Mouse (Mus musculus): ENCODE results near the gene Ly86.

Ly86 gene

GRCm38 (mm10) chr13:37432653-37433052 lies 87.6 kb downstream of the Ly86 start:
- DNase-seq (ENCODE audit: low spot score), result no peak

GRCm38 (mm10) chr13:37433142-37433541 lies 88.1 kb downstream of the Ly86 start:
- DNase-seq (ENCODE audit: low spot score), result no peak

GRCm38 (mm10) chr13:37433730-37434129 lies 88.7 kb downstream of the Ly86 start:
- no peak for DNase-seq (ENCODE audit: low spot score)

GRCm38 (mm10) chr13:37434137-37434772 lies 89.2 kb downstream of the Ly86 start:
- DNase-seq (ENCODE audit: low spot score), result peak; percentile 71

- DNase-seq (ENCODE audit: low spot score), result no peak
These were observed 89.8 kb downstream of the Ly86 start for GRCm38 (mm10) chr13:37434841-37435240.

- DNase-seq (ENCODE audit: low spot score), result no peak
These were observed 91.4 kb downstream of the Ly86 start for GRCm38 (mm10) chr13:37436267-37437013.

GRCm38 (mm10) chr13:37438788-37439187 lies 93.8 kb downstream of the Ly86 start:
- DNase-seq (ENCODE audit: low spot score), result no peak

GRCm38 (mm10) chr13:37439477-37439876 lies 94.5 kb downstream of the Ly86 start:
- DNase-seq (ENCODE audit: low spot score), result no peak

GRCm38 (mm10) chr13:37439941-37440340 lies 94.9 kb downstream of the Ly86 start:
- no peak for DNase-seq (ENCODE audit: low spot score)

GRCm38 (mm10) chr13:37440593-37441307 lies 95.7 kb downstream of the Ly86 start:
- no peak for DNase-seq (ENCODE audit: low spot score)

- DNase-seq (ENCODE audit: low spot score), result no peak
These were observed 97.0 kb downstream of the Ly86 start for GRCm38 (mm10) chr13:37442058-37442457.

- no peak for DNase-seq (ENCODE audit: low spot score)
These were observed 97.5 kb downstream of the Ly86 start for GRCm38 (mm10) chr13:37442531-37442930.

GRCm38 (mm10) chr13:37446699-37447258 lies 101.8 kb downstream of the Ly86 start:
- DNase-seq (ENCODE audit: low spot score), result no peak

GRCm38 (mm10) chr13:37451021-37451420 lies 106.0 kb downstream of the Ly86 start:
- no peak for DNase-seq (ENCODE audit: low spot score)

- no peak for DNase-seq (ENCODE audit: low spot score)
These were observed 106.5 kb downstream of the Ly86 start for GRCm38 (mm10) chr13:37451471-37451870.

- peak; percentile 88 for DNase-seq (ENCODE audit: low spot score)
These were observed 107.3 kb downstream of the Ly86 start for GRCm38 (mm10) chr13:37452022-37452941.

- peak; percentile 87 for DNase-seq (ENCODE audit: low spot score)
These were observed 108.2 kb downstream of the Ly86 start for GRCm38 (mm10) chr13:37453203-37453602.

- DNase-seq (ENCODE audit: low spot score), result no peak
These were observed 109.3 kb downstream of the Ly86 start for GRCm38 (mm10) chr13:37454356-37454755.

- DNase-seq (ENCODE audit: low spot score), result no peak
These were observed 110.6 kb downstream of the Ly86 start for GRCm38 (mm10) chr13:37455561-37455960.

- DNase-seq (ENCODE audit: low spot score), result peak; percentile 82
These were observed 112.2 kb downstream of the Ly86 start for GRCm38 (mm10) chr13:37457007-37457827.

- DNase-seq (ENCODE audit: low spot score), result no peak
These were observed 113.5 kb downstream of the Ly86 start for GRCm38 (mm10) chr13:37458557-37458956.
